Mouse (Mus musculus) heart, adult 8-10 months (tissue): Measurements from ENCODE around the gene Mgmt. TPM values are rescaled to one million over a fixed set of nuclear protein-coding genes. Genes with fewer than 3 reads are reported as not detected.

Experiments
- DNase-seq: peaks from one replicate; pipeline ENCODE4 v3.0.0; 2022; ENCODE audit warnings: low spot score
- total RNA-seq, 4 experiments: library from RNA; stranded (reverse); gene quantifications; 2 replicates each; pipeline ENCODE4 v1.2.4; 2022

The Mgmt gene
- total RNA-seq, 4 experiments from 2014 or later: 4.8 to 6.6 (median 5.6) TPM

DNA sequence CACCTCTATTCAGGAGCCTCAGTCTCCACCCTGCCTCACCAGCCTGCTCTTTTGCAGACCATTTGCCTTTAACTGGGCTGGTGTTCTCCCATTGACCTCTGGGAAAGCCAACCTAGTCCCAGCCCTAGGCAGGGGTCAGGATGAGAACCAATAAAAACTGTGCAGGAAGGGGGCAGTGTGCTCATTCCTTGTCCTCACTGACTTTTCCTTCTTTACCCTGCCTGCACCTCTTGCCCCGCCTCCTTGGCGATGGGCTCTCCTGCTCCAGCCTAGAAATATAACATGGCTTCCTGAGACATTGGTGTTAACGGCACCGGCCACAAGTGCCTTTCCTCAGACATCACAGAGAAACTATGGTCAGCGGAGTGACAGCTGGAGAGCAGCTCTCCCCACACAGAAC lies 161.7 kb downstream of the Mgmt start:
- no peak for DNase-seq

DNA sequence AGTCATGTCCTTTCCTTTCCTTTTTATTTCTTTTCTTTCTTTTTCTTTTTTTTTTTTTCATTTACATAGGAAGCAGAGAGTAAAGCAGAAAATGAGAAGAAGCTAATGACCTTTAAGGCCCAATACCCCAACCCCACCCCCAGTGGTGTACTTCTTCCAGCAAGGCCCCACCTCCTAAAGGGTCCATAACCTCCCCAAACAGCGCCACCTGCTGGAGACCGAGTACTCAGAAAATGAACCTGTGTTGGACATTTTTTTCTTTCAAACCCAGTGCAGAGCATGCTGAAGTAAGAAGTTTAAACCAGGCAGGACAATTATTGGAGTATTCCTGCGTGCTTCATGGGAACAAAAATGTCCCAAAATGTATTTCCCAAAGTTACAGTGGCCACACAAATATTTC lies 166.1 kb downstream of the Mgmt start:
- DNase-seq: no peak

DNA sequence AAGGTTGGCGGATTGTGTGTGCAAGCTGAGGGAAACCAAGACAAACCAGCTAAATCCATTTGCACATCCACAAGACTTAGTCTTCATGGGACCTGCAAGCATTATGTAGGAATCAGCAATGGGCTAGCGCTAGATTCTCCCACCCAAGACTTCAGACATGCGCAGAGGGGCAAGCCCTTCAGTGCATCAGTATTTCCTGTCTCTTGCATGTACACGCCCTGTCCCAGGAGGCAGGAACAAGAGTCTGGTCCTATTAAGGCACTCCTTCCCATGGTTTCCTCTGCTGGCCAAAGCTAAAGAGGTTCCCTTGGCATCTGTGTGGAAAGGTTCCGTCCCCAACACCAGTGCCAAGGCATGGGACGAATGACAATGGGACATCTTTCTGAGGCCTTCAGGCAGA lies 166.7 kb downstream of the Mgmt start:
- no peak for DNase-seq

DNA sequence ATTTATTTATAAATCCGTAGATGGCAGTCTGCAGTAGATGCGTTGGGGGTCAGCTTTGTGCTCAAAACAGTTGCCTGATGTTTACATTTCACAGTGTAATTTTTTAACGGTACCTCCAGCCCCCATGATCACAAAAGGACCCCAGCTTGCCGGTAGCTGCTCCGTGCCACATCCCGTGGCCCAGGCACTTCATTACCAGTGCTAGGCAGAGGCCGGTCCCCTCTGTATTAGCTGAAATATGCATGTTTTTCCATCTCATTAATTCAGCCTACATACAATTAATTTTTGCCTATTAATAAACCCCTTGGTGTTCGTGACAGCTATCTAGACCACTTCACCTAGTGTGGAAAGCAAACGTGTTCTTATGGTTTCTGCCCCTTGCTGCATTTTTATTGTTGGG lies 169.8 kb downstream of the Mgmt start:
- no peak for DNase-seq

DNA sequence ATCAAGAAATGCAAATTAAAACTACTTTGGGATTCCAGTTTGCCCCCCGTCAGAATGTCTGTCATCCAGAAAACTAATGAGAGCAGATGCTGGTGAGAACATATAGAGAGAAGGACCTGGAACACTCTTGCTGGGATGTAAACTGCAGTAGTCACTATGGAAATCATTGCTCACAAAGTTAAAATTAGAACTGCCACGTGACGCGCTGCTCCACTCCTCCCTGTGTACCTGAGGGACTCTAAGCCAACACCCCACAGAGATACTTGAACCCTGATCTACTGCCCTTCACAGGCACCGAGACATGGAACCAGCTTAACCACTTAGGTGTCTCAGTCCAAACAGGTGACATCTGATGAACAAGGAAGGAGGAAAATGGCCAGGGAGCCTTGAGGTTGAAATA lies 171.0 kb downstream of the Mgmt start:
- no peak for DNase-seq

DNA sequence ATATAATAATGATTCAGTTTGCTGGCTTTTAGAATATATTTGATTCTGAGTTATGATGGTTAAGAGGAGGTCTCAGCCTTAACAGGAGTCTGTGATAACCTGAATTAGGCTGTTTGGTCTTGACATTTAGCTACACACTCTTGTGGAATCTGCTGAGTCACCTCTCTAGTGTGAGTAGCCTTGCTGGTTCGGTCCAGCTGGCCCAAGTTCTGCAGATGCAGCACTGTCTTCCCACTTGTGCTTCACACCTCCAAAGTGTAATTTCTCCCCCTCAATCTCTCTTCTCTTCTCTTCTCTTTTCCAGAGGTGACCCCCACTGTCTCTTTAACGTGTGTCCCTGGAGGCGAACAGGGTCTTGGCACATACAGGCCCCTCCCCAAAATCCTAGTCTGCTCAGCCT lies 171.8 kb downstream of the Mgmt start:
- DNase-seq: no peak

DNA sequence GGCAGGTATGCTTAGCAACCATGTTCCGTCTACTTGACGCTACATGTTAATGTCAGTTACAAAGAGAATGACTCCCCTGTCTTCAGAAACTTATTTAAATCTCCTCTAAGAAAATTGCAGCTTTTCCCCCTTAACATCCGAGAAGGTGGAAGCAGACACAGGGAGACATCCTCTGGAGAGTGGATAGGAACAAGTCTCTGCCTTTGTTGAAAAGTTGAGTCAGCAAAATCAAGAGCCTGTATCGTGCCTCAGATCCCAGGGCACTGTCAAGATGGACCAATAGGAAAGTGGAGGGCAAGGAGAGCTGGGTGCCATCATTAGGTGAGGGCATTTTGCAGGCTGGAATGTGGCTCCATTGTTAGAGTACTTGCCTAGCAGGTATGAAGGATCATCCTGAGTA lies 172.6 kb downstream of the Mgmt start:
- no peak for DNase-seq

DNA sequence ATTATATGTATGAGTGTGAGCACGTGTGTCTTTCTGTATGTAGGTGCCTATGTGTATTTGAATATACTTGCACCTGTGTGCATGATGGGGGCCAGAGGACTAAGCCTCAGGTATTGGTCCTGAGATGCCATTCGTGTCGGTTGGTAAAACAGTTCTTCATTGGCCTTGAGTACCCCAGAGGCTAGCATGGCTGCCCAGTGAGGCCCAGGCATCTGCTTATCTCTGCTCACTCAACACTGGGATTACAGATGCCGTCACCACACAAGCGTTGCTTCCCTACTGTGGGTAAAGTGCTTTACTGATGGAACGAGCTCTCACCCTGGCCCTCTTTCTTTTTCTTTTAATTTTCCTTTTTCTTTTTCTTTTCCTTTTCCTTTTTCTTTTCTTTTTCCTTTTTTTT lies 173.3 kb downstream of the Mgmt start:
- no peak for DNase-seq

DNA sequence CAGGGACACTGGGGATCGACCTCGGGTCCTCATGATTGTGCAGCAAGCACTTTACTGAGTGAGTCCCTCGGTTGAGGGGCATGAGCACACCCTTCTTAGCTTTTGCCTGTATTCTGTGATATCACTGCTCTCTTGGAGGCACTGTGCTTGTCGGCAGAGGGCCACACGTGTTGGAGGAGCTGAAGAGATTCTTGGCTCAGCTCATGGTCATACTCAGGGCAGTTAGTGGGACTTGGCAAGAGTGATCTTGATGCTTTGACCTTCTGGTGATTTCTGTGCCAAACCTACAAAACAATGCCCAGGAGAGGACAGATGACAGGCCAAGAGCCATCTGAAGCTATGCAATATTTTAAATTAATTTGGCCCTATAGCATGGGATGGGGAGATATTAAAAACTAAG lies 174.4 kb downstream of the Mgmt start:
- peak; percentile 54 for DNase-seq

DNA sequence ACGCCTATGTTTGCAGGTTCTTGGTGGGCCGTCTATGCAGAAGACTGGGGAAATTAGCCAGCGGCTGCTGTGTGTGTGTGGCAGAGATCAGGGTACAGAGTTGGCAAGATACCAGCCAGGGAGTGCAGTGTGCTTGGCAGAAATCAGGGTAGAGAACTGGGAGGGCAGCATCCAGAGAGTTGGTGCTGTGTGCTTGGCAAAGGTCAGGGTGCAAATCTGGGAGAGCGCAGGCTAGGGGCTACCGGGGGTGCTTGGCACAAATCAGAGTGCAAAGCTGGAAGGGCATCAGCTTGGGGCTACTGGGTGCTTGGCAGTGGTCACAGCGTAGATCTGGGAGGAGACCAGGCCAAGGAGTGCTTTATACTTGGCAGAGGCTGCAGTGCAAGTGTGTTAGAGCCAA lies 175.4 kb downstream of the Mgmt start:
- peak; percentile 46 for DNase-seq

DNA sequence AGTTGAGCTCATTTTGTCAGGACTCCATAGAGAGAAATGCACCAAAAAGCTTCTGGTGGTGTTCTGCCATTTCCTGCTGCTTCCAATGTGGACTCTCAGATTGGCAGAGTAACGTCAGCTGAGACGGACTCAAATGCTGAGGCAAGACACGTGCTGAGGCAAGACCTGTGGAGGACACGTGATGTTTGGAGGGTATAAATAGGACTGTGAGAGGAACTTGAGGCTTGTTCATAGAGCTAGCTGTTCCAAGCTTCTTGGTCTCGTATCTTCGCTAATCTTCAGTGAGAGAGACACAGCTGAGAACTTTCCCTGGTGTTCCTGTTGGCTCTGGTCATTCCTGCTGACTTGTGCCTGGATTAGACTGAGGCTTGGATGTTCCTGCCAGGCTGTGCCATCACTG lies 176.9 kb downstream of the Mgmt start:
- no peak for DNase-seq

DNA sequence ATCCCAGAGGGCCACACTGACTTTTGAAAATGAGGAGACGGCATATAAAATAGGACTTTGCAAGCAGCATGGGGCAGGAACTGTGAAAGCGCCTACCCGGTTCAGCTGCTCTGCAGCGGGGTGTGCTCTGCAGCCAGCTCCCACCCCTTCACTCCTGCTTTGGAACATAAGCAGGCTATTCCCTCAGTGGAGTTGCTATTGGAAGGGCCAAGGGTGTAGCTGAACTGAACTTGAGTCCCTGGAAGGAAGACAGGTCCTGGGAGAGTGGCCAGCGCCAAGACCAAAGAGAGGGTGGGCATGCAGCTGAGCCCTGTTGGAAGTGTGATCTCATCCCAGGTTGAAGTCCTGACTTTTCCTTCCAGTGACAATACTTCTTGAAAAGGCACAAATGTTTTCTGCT lies 179.5 kb downstream of the Mgmt start:
- peak; percentile 46 for DNase-seq

DNA sequence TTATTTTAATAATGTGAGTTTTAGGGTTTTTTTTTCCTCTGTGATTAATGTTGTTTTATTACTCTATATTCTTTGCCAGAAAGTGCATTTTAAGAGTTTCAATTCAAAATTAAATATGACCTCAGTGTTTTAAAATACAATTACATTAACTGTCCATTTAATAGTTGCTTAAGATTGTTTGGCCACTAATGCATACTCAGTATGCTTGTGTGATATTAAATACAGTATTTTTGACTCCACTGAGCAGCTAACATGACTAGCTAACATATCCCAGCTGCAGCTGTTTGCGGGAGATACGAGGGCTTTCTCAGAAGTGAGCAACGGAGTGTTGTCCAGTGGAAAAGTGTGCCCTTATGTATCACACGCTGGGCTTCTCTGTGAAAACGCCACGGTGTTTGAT lies 179.9 kb downstream of the Mgmt start:
- no peak for DNase-seq

DNA sequence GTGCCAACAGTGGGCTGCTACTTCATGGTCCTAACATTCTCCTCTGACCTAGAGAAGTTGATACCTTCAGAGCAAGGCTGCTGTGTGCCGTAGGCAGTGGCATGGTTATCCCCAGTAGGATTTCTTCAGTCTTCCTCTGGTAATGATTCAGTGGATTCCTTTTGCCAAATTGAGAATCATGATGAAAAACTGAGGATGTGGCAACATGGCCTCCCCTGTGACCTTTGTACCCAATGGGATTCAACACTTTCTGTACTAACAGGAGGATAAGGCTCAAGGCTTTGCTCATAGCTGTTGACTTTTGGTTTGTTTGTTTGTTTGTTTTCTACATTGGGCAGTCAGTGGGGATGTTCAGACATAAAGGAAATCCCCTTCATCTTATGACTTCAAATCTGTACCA lies 180.9 kb downstream of the Mgmt start:
- DNase-seq: no peak

DNA sequence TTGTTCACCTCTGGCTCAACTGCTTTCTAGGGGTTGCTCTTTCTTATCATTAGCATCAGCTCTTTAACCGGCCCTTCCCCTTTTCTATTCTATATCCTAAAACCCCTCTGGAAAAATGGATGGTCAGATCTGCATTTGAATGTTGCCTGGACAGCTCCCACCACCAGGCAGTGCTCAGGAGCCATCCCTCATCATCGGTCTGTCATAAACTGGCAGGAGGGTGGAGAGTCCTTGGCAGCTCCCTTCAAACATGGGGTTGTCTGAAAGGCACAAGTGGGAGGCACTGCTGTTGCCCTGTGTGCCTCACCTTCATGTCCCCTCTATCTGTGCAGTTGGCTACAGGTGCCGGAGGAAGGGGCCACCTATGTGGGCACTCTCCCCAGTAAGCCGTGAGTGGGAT lies 185.8 kb downstream of the Mgmt start:
- no peak for DNase-seq

DNA sequence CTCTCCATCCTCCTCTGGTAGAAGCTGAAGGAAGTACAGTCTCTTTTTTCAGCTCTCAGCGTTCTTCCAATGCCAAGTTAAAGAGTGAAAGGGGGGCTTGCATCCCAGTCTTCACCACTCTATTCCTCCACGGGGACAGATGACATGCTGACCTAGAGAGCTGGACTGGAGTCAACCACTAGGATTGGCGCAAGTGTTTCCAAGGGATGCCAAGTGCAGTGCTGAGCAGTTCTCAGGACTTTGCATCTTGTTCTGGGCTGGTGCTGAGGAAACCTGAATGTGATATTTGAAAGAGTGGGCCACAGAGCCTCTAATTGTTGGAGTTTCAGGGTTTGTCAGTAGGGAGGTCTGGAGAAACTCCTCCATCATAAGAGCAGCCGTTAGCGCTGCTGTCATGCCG lies 187.8 kb downstream of the Mgmt start:
- DNase-seq: no peak

DNA sequence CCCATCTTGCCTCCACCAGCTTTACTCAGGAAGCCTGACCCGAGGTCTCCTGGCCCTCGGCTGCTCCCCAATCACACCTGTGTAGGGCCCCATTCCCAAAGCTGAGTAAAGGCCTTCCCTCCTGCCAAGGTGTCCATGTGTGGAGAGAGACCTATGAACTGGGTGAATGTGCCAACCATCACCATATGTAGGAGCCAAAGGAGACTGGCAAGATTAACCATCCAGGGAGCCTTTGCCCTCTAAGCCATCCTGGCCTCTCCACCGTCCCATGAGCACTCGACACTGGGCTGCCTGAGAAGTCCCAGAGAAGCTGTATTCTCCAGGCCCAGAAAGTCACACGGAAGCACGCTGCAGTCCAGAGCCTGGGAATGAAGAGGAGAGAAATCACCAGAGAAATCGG lies 190.2 kb downstream of the Mgmt start:
- no peak for DNase-seq

DNA sequence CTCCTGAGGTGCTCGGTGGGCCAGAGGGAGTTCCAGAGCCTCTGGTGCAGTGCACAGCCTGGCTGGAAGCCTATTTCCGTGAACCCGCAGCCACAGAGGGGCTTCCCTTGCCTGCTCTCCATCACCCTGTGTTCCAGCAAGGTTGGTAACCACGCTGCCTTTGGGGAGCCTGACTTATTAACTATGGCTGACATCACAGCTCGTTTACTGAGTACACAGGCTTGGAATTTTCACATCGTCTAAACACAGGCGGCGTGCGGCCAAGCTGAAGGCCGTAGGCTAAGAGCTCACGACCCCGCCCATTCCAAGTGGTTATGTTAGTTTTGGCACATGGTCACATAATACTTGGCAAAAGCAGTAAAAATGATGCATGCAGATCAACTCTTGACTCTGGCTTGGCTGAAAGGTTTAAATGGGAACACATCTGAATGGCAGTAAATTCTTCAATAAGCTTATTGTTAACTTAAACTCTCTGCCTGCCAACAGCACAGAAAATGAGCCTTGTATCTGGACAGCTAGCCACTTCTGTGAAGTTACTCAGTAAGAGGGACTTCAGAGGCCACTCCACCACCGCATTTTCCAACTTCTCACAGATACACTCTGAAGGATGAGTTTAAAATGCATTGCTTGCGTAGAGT lies 191.7 kb downstream of the Mgmt start:
- DNase-seq: peak; percentile 79

DNA sequence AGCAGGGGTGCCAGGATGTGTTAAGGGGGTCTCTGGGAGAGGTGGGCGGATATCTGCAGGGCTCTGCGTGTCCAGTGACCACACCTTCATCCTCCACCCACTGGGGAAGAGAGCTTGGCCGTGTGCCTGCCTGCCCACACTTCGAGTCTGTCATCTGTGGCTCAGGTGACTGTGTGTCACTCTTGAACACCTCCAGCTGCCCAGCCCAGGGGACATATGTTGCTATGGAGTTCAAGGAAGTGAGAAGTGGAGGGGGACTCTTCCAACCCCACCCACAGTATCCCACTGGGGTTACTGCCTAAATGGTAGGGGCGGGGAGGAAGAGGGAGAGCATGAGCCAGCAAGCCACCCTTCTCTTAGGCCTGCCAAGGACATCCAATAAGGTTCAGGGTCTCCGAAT lies 192.7 kb downstream of the Mgmt start:
- DNase-seq: no peak

DNA sequence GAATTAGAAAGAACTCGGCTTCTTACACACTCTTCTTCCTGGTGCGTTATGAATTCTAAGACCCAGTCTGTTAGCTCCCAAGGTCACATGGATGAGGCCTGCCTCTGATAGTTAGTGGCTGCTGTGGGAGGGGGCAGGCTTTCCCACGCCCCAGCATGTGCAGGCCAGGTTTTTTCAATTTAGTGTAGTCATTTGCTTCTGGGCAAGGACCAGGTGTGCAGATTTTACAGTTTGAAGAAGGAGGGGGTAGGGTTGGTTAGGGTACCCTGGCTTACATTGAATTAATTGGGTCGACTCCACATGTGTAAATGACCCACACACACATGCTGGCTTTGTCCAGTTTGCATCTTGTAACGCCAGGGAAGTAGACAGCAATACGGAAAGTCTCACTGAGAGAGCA lies 193.7 kb downstream of the Mgmt start:
- no peak for DNase-seq

DNA sequence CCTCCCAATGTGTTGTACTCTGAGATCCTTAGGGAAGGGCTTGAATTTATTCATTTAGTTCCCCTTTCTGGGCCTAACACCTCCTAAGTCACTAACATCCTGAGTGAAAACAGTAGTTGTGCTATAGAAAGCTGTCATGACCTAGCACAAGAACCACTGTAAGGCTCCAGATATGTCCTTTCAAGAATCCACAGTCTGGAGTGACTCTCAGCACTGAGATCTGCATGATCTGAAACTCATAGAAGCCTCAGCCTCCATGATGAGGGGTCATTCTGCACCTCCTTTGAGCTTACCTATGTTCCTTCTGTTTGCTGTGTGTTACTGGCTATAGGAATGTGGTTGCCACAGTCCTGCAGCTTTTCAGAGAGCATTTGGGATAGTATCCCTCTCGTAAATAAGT lies 200.1 kb downstream of the Mgmt start:
- DNase-seq: no peak

DNA sequence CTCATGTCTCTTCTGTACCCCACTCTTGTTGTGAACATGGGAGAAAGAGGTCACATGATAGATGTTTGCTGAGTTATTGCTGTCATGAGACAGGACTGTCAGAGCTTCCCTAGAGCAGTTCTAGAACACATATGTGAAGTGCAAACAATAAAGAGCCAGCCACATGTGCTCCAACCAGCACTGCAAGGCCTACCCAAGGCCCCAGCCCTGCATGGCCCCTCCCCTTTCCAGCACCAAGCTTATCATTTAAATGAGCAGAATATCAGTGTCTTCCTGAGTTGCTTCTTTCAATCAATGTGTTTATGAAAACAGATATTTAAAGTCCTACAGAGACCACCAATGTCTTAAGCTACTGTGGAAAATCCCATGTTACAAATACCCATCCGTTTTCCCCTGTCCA lies 201.3 kb downstream of the Mgmt start:
- DNase-seq: no peak

DNA sequence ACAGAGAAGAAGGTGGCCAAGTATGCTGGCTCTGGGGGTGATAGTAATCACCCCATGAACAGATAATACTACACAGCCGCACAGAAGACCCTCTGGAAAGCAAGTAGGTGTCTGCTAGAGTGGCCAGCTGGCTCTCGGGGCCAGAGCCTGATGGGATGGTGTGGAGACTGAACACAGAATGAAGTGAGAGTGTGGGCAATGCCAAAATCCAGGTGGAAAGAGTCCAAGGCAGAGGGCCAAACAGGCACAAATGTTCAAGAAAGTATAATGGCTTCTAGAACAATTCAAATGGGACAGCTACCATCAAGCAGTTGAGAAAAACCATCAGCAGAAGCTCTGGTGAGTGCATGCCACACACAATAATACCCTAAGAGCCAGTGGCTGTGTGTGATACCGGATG lies 205.4 kb downstream of the Mgmt start:
- no peak for DNase-seq

DNA sequence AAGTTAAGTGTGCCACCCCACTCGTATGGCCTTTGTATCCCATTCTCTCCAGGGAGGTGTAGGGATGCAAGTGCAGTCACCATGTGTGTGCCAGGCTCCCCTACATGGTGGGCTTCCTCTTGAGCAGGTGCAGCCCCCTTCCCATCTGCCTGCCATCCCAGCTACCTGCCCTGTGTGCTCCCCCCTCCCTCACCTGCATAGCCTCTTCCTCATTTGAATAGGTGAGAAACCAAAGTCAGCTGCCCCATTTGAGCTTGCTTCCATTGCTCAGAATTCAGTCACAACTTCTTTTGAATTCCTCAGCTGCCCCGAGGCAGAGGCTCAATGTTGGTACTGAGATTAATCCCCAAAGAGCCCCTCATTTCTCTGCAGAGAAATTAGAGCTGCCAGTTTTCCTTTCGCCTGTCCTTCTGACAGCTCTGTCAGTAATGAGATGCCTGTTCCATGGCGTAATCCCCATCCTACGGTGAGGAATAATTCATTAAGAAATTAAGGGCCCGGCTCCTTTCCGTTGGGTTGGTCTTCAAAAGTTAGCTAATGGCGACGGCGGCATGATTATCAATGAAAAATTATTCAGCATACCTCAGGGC lies 208.3 kb downstream of the Mgmt start:
- no peak for DNase-seq
